Mouse (Mus musculus) mouse trophoblast stem cell (cell line): Measurements from ENCODE around the gene Plxna4.

Experiments
- in situ Hi-C, 2 experiments: fragments of 300-500 bp; cut with MseI, MboI; formaldehyde crosslinking; loops; 2 replicates in 1 of 2; 3 replicates in 1 of 2; pipeline ENCODE4 v1.15.1; 2025

Gene Plxna4

DNA sequence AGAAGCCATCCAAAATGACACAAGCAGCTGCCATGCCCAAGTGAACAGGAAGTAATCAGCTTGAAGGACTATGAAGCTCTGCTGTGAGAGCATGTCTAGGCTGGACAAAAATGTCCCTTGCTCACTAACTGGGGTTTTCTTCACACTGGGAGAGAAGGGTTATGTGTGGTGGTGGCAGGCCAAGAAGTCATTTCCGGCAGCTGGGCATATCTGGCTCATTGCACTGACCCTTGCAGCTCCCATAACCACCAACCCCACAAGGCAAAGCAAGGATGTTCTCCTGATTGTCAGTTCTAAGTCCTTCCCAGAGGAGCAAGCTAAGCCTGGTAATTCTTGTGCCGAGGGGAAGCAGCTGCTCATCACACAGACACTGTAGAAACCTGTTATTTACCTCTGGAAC is 239.0 kb downstream of the Plxna4 start:
- in situ Hi-C loops: no loop called here

DNA sequence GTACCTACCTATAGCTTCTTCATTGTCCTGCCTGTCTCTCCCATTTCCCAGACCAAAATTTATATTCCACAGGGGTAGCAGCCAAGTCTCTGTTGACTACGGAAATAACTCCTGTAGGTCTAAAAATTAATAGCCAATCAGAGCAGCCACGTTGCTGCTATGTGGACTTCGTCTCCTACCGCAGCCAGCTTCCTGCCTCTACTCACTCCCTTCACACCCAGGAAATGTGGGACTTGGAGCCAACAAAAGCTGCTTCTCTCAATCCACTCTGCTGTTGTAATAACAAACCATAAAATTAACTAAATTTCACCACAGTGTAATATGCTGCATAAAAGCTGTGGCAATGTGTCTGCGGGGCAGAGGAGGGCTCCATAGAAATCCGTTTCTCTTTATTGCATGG is 239.9 kb downstream of the Plxna4 start:
- in situ Hi-C loops: no loop called here

DNA sequence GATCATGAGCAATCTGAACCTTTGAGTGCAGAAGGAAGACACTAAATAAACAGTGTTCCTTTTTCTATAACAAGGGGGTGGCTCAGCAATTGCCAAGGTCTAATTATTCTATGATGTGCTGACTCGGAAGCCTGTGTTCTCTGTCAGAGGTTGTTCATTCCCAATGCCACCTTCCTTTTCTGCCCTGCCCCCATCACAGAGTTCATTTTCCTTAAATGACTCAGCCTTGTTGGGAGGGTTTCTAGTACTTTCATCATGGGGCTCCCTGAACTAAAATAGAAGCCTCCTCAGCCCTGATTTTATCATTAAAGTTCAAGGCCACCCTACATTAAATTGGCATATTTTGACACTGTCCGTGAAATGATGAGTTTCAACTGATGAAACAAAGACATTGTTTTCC is 242.0 kb downstream of the Plxna4 start:
- in situ Hi-C loops: no loop called here

DNA sequence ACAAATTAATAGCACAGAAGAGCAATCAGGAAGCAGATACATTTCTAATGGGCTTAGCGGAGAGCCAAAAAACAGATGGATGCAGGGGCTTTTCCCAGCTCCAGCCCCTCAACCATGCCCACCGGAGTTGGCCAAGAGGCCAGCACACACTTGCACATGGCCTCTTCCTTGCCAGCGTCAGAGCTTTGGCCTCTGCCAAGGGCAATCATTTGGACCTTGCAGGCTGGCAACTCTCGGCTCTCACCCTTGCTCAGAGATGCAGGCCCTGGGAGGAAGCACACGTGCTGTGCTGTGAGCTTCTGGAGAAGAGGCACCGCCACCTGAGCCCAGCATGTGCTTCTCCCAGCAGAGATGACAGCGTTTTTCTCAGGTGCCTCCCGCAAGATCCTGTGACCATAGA is 245.3 kb downstream of the Plxna4 start:
- in situ Hi-C loops: no loop called here

DNA sequence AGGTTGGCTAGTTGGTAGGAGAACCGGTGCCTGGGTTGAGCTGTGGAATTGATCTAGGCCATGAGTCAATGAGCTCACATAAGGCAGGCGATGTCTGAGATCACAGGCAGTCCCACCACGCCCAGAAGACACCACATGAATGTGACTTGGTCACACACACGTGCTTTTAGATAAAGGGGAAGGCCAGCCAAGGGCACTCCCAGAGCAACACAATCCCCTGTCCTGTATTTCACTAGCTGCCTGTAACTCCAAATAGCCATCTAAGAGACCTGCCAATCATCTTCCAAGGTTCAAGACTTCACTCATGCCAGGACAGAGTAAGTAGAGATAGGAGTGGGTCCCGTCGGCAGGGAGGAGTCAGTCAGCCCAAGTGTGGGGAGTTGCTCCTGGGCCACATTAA is 245.7 kb downstream of the Plxna4 start:
- in situ Hi-C loops: no loop called here

DNA sequence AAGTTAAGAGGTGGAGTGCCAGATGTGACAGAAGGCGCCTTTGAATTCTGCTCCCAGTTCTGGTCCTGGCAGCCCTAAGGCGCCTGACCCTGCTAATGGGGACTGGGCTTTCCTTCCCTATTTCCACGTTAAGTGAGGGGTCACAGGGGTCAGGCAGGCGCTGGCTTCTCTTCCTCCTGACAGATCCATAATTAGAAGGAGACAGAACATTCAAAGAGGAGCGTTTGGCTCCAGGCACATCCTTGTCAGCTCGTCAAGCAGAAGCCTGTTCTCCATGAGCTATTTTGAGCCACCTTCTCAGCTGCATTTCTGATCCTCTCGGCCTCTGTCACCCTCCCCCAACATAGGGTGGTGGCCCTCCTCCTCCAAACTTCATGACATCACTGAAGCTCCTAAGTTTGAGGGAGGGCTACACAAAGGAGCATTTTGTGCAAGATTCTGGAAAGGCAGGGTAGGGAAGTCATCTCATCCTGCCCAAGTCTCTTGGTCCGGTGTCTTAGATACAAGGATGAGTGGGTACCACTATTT is 249.5 kb downstream of the Plxna4 start:
- in situ Hi-C loops: no loop called here

DNA sequence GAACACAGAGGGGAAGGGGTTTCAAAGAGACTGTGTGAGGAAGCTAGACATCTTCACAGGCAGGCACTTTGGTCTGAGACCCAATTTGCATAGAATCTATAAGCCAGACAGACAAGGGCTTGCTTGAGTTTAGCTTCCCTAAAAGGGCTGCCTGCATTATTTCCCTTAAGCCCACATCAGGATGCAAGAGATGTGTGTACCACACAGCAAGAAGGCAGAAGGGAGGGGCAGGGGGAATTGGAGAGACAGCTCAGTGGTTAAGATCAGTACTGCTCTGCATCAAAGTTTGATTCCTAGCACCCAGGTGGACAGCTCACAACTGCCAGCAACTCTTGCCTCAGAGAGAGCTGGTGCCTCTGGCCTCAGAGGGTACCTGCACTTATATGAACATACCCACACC is 256.7 kb downstream of the Plxna4 start:
- in situ Hi-C loops: no loop called here

DNA sequence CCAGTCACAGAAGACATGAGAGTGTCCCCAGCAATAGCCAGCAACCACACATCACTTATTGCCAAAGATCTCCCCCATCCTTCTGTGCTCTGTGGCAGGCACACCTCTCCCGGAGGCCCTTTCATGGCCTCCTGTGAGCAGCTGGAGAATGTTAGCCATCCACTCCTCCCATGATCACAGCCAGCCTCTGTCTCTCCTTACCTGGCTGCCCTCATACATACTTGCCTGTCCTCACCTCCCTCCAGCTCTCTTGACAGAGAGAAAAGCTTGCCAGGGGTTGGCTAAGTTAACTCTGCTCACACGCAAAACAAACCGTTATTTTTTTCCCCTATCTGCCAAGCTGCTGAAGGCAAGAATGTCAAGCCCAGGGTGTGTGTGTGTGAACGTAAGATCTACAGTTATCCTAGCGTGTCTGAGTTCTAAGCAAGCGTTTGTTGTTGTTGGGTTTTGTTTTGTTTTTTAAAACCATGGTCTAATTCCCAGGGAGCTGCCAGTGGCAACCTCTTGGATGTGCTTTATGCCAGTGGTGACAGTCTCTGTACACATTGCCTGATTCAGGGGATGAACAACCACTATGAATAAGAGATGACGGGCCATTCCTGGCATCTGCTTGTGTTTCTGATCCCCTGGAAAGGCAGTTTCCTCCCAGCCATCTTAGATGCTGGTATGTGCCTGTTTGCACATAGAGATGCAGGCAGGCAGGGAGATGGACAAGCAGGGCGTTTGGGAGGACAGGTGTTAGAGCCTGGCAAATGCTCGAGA is 257.8 kb downstream of the Plxna4 start:
- in situ Hi-C loops: no loop called here

DNA sequence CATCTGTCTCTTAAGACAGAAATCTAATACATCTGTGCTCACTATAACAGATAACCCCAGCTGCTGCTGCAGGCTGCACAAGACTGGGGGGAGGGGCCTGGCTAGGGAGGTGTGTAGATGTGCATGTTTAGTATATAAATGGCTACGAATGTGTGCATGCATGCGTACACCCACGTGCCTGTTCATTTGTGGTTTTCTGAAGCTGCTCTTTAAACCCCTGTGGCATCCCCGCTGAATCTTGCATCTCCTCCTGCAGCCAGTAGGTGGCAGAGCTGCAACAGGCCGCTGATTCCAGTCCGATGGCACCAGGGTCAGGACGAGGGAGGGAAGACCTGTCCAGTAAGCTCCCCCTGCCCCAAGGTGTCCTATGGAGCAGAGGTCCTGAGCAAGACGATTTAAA is 260.0 kb downstream of the Plxna4 start:
- in situ Hi-C loops: loop anchor here (5.0 kb wide), 1 partner anchor 264 kb away; no protein-coding TSS in a partner anchor

DNA sequence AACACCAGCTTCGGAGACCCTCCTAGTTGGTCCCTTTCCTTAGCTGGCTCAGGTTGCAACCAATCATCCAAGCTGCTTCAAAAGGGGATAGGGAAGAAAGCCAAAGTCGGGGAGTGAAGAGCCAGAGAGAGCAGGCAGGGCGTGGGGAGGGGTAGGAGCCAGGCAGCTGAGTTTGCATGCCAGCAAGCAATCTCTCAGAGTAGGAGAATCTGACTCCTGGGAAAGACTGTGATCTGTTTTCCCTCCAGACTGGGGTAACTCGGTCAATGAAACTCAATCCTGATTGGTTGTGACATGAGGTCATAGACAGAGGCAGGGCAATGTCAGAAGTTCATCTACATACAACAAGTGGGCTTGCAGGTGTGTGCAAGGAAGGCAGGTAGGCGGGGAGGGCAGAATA is 260.8 kb downstream of the Plxna4 start:
- in situ Hi-C loops: loop anchor here (5.0 kb wide), 1 partner anchor 265 kb away; no protein-coding TSS in a partner anchor

DNA sequence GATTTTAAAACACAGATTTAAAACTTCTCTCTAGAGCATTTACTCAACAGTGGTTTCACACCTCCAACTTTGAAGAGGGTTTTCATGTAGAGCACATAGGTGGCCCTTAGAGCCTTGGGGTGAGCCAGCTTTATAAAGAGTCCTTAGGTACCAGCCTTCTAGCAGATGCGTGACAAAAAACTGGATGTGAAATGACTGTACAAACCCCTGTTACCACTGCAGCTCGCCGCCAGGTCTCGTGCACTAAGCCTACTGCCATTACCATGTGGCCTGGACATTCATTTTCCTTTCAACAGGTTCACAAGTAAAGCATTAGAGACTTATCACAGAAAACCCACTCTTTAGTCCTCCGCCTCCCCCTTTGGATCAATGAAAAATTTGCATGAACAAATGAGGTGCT is 261.6 kb downstream of the Plxna4 start:
- in situ Hi-C loops: loop anchor here (5.0 kb wide), 1 partner anchor 266 kb away; no protein-coding TSS in a partner anchor

DNA sequence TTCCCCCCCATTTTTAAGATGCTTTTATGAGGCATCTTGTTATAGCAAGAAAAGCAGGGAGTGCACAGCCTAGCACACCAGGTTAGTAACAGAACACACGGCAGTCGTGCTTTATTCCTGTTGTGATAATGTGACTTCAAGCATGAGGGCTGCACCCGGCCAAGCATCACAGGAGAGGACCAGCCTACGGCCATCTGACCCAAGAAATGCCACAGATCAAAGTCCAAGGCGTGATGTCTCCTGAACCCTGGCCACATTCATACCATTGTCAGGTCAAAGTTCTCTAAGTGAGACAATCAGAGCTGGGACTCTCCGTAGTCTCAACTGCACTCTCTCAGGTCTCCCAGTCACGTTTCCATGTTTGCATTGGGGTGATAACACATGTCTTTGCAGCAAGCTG is 262.1 kb downstream of the Plxna4 start:
- in situ Hi-C loops: loop anchor here (5.0 kb wide), 1 partner anchor 266 kb away; no protein-coding TSS in a partner anchor

DNA sequence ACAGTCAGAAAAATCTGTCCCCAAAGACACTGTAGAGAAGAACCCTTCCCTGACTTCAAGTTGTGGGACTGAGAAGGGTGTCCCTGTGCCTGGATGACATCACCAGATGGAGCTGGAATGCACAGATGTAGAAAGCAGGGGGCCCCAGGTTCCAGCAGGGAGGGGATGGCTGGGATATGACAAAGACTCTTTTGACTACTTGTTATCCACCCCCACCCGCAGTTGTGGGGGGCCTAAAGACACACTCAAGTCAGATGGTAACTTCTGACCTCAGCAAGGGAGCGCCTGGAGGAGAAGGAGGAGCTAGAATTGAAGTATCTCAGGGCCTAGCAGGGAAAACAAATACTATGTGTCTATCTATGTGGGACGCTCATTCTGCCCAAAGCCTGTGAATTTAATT is 266.8 kb downstream of the Plxna4 start:
- in situ Hi-C loops: loop anchor here in 1 of 2 experiments (25.0 kb wide), 1 partner anchor 384 kb away; no protein-coding TSS in a partner anchor

DNA sequence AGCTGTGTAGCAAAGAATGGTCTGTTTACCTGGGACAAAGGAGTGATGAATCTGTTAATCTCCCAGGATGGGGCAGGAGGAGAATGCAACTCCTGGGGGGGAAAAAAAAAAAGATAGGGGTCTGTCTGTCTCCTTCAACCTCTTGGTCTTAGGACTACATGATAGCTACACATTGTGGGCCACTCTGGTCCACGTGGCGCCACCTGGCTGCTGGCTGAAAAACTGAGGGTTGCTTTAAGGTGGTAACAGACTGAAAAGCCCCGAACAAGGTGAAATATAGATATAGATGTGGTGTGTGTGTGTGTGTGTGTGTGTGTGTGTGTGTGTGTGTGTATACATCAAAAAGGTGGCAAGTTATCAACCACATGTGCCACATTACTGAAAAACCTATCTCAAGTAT is 267.7 kb downstream of the Plxna4 start:
- in situ Hi-C loops: loop anchor here in 1 of 2 experiments (25.0 kb wide), 1 partner anchor 383 kb away; no protein-coding TSS in a partner anchor

DNA sequence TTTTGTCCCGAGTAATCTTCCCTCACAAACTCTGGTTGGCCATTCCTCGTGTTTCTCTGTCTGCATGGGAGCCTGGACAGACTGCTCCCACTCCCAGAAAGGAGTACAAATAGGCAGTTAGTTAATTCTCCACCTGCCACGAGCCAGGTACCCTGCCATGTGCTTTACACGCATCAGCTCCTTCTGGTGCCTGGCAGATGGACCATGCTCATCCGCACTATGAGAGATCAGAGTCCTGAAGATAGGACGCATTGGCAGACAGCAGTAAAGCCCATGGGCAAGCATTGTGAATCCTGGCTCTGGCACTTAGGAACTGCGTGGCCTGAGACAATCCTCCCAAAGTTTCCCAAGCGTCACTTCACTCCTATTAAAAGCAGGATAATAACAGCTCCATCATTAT is 270.5 kb downstream of the Plxna4 start:
- in situ Hi-C loops: loop anchor here in 1 of 2 experiments (25.0 kb wide), 1 partner anchor 380 kb away; no protein-coding TSS in a partner anchor

DNA sequence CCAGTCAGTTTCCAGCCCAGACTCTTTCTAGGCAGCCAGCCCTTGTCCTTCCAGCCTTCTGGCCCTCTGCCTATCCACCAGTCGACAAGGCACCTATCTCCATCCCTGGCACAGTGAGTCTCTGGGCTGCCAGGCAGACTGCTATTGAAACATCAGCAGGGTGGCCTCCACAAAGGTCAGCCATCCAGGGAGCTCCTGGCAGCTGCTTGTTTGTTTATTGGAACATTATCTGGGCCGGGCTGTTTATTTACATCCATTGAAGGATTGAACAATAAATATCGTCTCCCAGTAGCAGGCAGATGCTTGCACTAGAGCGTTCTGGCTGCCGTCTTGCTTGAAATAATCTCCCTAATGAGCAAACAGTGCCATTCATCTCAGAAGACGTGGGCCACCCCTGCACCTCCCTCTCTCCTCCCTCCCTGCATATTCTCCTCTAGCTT is 273.0 kb downstream of the Plxna4 start:
- in situ Hi-C loops: loop anchor here in 1 of 2 experiments (25.0 kb wide), 1 partner anchor 378 kb away; no protein-coding TSS in a partner anchor

DNA sequence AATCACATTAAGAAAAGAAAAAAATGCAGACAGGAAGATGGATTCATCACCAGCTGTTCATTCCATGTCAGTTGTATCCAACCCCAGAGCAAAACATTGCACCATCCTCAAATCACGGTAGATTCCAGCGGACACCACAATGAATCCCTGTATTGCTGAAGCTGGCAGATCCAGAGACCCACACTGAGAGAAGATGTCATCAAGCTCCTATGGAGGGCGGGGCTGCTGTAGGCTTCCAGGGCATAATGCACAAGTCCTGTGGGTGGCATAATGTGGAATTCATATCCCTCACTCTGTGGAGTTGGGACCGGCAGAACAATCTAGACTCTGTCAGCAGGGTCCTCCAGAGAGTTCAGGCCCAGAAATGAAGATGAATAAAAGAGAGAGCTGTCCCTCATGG is 278.8 kb downstream of the Plxna4 start:
- in situ Hi-C loops: loop anchor here in 1 of 2 experiments (25.0 kb wide), 1 partner anchor 372 kb away; no protein-coding TSS in a partner anchor

DNA sequence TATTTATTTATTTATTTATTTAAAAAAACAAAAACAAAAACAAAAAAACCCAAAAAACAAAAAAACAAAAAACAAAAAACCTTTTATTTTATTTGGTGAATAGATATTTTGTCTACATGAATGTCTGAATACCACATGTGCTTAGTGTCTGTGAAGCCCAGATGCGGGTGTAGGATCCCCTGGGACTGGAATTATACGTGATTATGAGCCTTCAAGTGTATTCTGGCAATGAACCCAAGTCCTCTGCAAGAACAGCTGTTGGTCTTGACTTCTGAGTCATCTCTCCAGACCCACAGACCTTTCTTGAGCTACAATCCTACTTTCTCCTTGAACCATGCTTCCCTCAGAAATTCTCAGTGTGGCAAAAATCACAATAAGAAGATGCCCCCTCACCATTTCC is 287.4 kb downstream of the Plxna4 start:
- in situ Hi-C loops: loop anchor here in 1 of 2 experiments (25.0 kb wide), 1 partner anchor 363 kb away; no protein-coding TSS in a partner anchor

DNA sequence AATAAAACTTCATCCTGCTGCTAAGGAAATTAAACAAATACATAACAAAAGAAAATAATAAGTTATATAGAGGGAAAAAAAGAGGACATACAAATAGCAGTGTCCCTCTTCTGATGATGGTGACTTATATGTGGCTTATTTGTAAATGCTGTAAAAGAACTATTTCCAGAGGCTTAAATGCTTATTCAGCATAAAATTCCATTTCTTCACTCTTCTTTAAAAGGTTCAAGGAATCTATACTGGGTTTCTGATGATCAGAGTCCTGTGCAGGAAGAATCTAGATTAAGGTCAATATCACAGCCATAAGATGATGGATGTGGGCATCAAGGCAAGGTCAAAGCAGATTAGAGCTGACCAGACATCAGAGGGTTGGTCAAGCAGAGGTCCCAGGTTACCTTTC is 306.5 kb downstream of the Plxna4 start:
- in situ Hi-C loops: no loop called here

DNA sequence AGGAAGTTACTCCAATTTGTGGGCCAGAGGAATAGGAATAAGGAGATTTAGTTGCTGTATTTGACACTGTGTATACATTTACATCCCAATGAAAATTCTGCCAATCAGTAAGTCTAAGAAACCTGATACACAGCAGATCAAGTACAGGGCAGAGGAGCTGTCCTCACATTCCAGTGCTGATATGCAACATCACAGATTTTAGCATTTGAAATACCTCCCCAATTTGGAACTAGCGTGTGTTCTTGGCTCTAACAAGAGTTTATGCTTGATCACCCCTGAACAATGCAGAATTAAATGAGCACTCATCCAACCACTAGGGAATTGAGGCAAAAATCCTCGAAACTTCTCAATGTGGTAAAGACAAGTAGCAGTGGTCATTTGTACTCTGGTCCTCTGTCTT is 307.3 kb downstream of the Plxna4 start:
- in situ Hi-C loops: no loop called here

DNA sequence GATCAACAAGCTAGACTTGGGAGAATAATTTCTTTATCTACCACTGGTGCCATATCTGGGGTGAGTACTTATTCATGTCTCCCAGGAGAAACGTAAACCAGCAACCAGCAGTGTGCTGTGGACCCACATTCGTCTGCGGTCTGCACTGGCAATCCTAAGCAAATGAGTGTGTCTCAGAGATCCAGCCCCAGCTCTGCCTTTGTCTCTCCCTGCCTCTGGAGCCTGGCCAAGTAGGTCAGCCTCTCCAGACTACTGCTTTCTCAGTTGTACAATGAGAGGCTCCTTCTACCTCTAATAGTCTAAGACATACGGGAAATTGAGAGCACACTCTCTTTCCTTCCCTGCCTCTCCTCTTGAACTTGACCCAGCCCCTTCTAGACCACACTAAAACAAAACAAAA is 316.5 kb downstream of the Plxna4 start:
- in situ Hi-C loops: no loop called here

DNA sequence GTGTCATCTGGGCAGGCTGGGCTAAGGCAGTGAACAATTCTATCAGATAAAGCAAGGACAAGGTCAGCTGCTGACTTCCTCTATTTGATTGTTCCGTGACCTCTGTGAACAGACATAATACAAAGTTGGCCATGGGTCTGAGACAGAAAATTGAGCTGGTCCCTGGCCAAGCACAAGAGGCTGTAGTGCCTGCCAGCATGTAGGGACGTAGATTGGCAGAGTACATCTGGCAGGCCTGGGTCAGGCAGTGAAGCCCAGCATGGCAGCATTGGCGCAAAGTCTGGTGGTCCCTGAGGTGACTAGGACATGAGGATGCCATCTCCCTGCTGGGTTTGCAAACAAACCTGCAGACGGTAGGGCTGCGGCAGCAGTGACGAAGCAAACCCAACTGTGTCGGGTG is 321.9 kb downstream of the Plxna4 start:
- in situ Hi-C loops: no loop called here

DNA sequence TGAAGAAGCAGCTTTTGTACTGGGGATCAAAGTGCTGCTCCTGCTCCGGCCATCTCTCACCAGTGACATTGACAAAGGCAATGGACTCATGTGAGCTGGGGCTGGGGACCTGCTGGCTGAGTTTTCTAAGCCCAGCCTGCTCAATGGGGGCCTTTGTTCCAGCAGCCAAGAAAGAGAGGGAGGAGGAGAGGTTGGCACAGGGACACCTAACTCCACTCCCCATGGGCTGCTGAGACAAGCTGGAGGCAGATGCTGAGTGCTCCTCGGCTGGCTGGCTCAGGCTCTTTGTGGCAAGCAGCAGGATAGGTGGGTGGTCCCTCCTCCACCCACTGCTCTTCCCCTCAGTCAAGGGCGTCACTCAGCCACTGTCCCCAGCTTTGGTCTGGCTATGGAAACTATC is 326.7 kb downstream of the Plxna4 start:
- in situ Hi-C loops: no loop called here
